Mouse (Mus musculus): ENCODE measurements around the gene Spag7.

Gene Spag7

GRCm38 (mm10) chr11:70656456-70656927, 12.7 kb downstream of the Spag7 start:
- DNase-seq (ENCODE audit: low read depth, low spot score): no peak

- DNase-seq (ENCODE audit: low read depth, low spot score): peak; percentile 92
Measured at GRCm38 (mm10) chr11:70655571-70656455, 13.4 kb downstream of the Spag7 start.

DNA sequence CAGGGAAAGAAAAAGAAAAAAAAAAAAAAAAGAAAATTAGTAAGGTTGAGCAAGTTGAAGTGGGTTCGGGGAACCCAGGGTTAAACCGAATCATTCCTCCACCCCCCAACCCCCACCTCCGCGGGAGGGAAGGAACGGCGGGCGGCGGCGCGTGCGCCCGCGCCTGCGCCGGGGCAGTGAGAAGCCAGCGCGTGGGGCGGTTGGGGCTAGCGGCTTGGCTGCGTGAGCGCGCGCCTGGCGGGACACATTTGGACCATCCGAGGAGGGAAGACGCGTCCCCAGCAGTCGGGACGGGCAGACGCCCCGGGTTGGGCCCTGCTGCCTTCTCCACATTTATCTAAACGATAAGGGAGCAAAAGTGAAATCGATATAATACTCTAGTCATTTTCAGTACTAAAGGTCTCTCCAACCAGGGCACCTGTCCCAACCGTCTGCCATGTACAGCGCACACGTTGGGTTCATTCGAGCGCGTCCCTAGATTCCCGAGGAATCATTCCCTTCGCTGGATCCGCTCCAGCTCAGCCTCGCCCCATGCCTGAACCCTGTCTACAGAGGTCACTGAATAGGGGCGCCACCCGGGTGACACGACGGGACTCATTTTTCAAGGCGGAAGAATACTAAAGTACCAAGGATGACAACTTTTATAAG, 14.2 kb downstream of the Spag7 start:
- peak; percentile 86 for DNase-seq (ENCODE audit: low read depth, low spot score)

DNA sequence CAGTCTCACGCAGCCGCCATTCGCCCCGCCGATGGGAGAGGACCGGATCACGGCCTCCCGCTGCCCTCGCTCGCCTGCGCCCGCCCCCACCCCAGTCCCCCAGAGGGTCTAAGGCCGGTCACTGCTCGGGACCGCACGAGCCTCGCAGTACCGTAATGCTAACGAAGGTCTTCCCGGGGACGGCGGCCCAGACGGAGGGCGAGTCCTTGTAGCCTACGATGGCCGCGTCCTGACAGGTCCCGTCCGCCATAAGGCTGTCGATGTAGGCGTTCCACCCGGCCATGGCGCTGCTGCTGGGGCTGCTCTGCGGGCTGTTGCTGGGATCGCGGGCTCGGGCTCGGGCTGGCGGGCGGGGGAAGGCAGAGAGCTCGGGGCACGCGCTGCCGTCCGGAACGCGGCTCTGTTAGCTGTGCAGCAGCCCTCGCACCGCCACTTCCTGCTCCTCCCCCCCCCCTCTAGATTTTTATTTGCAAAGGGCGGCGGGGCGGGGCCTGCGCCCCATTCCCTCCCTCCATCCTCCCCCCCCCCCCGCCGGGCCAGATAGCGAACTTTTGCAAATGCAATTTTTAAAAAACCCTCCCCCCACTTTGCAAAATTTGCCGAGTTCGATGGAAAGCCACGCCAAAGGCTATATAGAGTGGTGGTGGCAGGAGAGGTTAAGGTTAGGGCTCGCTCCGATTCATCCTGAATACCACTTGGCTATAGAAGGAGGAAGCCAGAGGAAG, 14.9 kb downstream of the Spag7 start, which contains the start of gene Pfn1:
Gene Pfn1, minus strand, starts transcription at position 447 of the 725 bp plus-strand sequence.
- DNase-seq (ENCODE audit: low read depth, low spot score): peak; percentile 84

DNA sequence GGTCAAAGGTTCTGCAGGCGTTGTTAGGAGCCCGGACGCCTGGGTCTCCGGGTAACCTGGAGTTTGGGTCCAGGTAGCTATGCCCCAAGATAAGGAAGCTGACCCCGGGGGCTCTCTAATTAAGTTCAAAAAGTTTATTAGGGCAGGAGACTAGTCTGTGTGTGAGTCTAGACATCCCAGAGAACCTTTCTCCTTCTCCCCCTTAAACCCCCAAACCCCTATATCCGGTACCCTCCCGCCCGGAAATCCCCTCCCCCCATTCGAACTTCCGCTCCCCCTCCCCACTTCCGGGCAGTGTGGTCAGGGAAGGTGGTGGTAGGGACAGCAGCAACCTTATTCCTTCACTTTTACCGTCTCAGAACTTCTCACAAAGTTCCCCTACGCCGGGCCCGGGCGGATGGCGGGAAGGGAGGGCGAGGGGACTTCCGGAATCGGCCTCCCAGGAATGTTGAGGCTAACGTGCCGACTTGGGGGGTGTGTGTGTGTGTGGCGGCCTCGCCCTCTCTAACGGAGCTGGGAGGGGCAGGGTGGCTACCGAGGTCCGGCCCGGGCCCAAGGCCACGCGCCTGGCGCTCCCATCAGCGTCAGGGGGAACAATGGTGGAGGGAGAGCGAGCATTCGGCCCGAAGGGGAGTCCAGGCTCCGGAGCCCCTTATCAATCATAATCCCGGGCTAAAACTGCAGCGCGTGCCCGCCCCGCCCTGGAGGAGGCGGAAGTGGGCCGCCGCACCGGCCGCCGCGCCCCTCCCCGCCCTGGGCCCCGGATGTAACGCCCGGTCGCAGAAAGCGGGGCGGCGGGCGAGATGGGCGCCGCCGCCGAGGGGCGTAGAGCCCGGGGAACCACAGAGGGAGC, 15.6 kb downstream of the Spag7 start:
- peak; percentile 81 for DNase-seq (ENCODE audit: low read depth, low spot score)

- no peak for DNase-seq (ENCODE audit: low read depth, low spot score)
Measured at GRCm38 (mm10) chr11:70652884-70653344, 16.3 kb downstream of the Spag7 start.

DNA sequence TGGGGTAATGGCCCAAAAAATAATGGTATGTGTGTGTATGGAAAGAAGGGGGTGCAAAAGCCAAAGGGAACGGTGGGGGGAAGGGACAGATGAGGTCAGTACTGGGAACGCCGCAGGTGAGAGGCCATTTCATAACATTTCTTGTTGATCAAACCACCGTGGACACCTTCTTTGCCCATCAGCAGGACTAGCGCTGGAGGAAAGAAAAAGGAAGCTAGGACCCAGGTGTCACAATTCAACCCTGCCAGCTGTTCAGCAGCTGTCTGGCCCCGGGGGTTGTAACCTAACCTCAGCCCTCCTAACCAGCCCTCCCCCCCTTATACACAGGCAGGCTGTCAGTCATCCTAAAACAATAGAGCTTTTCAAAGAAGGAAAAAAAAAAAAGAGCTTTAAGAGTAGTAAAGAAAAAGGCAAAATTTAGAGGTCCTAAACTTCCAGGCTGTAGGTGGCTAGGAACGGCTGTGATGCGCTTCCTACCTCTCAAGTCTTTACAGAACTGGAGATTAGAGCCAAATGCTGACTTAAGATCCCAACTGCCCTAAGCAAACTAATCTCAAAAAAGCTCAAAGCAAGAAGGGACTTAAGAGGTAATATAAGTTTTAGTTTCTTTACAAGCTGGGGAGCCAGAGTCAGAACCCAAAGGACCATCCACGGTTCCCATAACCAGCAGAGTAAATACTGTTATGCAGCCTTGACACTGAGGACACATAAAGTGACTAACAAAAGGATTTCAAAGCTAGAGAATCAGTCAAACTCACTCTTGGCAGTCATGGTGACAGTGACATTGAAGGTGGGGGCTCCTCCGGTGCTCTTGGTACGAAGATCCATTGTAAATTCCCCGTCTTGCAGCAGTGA, 17.0 kb downstream of the Spag7 start:
- DNase-seq (ENCODE audit: low read depth, low spot score): no peak

GRCm38 (mm10) chr11:70651391-70651790, 17.8 kb downstream of the Spag7 start:
- no peak for DNase-seq (ENCODE audit: low read depth, low spot score)

GRCm38 (mm10) chr11:70650322-70651175, 18.7 kb downstream of the Spag7 start:
- peak; percentile 78 for DNase-seq (ENCODE audit: low read depth, low spot score)

GRCm38 (mm10) chr11:70649185-70649734, 20.0 kb downstream of the Spag7 start:
- no peak for DNase-seq (ENCODE audit: low read depth, low spot score)

- no peak for DNase-seq (ENCODE audit: low read depth, low spot score)
Measured at GRCm38 (mm10) chr11:70648512-70648911, 20.7 kb downstream of the Spag7 start.

DNA sequence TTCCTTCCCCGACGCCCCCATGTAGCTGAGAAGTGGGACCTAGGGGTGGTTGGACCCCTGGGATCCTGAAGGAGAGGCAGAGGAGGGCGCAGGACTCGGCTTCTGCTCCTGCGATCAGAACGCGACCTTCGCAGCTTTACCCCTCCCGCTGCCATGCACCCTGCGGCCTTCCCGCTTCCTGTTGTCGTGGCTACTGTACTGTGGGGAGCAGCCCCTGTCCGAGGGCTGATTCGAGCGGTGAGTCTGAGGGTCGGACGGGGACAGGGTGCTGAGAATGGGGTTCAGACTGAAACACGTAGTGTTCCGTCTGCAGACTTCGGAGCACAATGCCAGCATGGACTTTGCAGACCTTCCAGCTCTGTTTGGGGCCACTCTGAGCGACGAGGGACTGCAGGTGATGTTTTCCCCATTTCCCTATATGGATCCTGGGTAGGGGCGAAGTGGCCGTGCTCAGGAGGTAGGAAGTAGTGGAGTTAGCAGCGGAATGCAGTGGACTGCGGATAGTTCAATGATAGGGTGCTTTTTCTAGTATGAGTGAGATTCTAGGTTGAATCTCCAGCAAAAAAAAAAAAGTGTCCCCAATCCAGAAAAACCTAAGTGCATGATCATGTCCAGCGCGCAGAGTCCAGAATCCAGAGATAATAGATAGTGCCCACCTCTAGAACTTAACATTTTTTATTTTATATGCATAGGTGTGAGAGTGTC, 21.3 kb downstream of the Spag7 start:
- peak; percentile 66 for DNase-seq (ENCODE audit: low read depth, low spot score)

GRCm38 (mm10) chr11:70646691-70647650, 22.2 kb downstream of the Spag7 start, which contains the start of the genes Rnf167 and Slc25a11:
TSS of gene Rnf167 (plus strand) at chr11:70647235.
TSS of gene Slc25a11 (minus strand) at chr11:70647479.
- peak; percentile 99 for DNase-seq (ENCODE audit: low read depth, low spot score)

DNA sequence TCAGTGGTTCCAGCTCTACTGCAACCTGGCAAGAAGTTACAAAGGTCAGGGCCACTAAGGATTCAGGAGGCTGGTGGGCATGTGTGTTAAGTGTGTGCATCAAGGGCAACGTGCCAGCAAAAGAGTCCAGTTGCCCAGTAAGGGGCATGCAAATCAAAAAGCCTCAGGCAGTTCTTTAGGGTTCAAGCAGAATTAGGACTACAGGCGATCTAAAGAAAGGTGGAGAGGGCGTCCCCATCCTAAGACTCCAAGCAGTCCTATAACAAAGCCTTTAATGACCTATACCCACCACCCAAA, 23.0 kb downstream of the Spag7 start:
- no peak for DNase-seq (ENCODE audit: low read depth, low spot score)

GRCm38 (mm10) chr11:70645461-70646258, 23.6 kb downstream of the Spag7 start:
- DNase-seq (ENCODE audit: low read depth, low spot score): no peak

- DNase-seq (ENCODE audit: low read depth, low spot score): no peak
Measured at GRCm38 (mm10) chr11:70644564-70645103, 24.6 kb downstream of the Spag7 start.
